Mouse (Mus musculus) neural tube, embryonic 11.5 days (tissue): Measurements from ENCODE around the gene Cyp2j13. TPM values are rescaled to one million over a fixed set of nuclear protein-coding genes. Genes with fewer than 3 reads are reported as not detected.
A peak's percentile ranks its signal among the peaks of the same experiment; 100 is the strongest.
"Not testable (repeated sequence)": the region's sequence is repeated elsewhere in the genome, so short reads cannot be mapped to it uniquely, and the experiment has no call there.

Experiments
- ATAC-seq: fragments of 200-750 bp; cut with Nextera tagmentation; 2 replicates; pipeline ENCODE4 v1.8.0; 2017; ENCODE audit warnings: moderate number of reproducible peaks, mild to moderate bottlenecking, moderate TSS enrichment, moderate library complexity; ENCODE audit not compliant: insufficient read depth, low FRiP score, low TSS enrichment
- DNase-seq: peaks from one replicate; pipeline ENCODE4 v3.0.0-alpha.2; 2015; ENCODE audit warnings: low spot score
- H3K27ac ChIP-seq: fragments of 300-500 bp; sonication (generic); 2 replicates; pipeline ENCODE4 v1.5.1; 2014; ENCODE audit warnings: low read depth, mild to moderate bottlenecking, low read length
- H3K27me3 ChIP-seq: fragments of 300-500 bp; sonication (generic); 2 replicates; pipeline ENCODE4 v1.6.1; 2014; ENCODE audit warnings: mild to moderate bottlenecking, low read length, mixed read lengths; ENCODE audit not compliant: control insufficient read depth, insufficient read depth
- H3K36me3 ChIP-seq: fragments of 300-500 bp; sonication (generic); 2 replicates; pipeline ENCODE4 v1.6.1; 2014; ENCODE audit warnings: mild to moderate bottlenecking, low read length, moderate library complexity, mixed read lengths; ENCODE audit not compliant: control insufficient read depth, insufficient read depth
- H3K4me1 ChIP-seq: fragments of 300-500 bp; sonication (generic); 2 replicates; pipeline ENCODE4 v1.6.1; 2014; ENCODE audit warnings: low read length, mixed read lengths; ENCODE audit not compliant: control insufficient read depth, insufficient read depth
- H3K4me2 ChIP-seq: fragments of 300-500 bp; sonication (generic); 2 replicates; pipeline ENCODE4 v1.6.1; 2014; ENCODE audit warnings: low read depth, mild to moderate bottlenecking, moderate library complexity
- H3K4me3 ChIP-seq: fragments of 300-500 bp; sonication (generic); 2 replicates; pipeline ENCODE4 v1.5.1; 2014; ENCODE audit warnings: low read depth, low read length
- H3K9ac ChIP-seq: fragments of 300-500 bp; sonication (generic); 2 replicates; pipeline ENCODE4 v1.6.1; 2014; ENCODE audit warnings: mild to moderate bottlenecking, low read length
- H3K9me3 ChIP-seq: fragments of 300-500 bp; sonication (generic); 2 replicates; pipeline ENCODE4 v1.6.1; 2016; ENCODE audit warnings: low read length; ENCODE audit not compliant: control insufficient read depth
- WGBS: fragments of 180-500 bp; shearing (Covaris S2); extraction: QIAGEN DNeasy Blood & Tissue Kit; methylation state at CpG from one replicate; pipeline ENCODE4 v1.1.7; 2014; 5-methylcytosine and 5-hydroxymethylcytosine counted together
- polyA plus RNA-seq: library from polyadenylated mRNA; unstranded; fragments of >200 nt; fragmentation: Nextera tagmentation; extraction: Ambion mirVana; gene quantifications from 2 replicates; pipeline ENCODE4 v1.2.1, GENCODE M21; 2014

Gene Cyp2j13
- polyA plus RNA-seq: not detected in 2 replicates

GRCm38 (mm10) chr4:96077261-96078125 is at the start of gene Cyp2j13:
Gene Cyp2j13, minus strand, starts transcription at chr4:96077546.
- no peaks in the 10 kb centered on the region for H3K4me1 ChIP-seq
- H3K4me2 ChIP-seq: peak within 1 kb of the TSS; percentile 36
- no peaks in the 10 kb centered on the region for H3K27me3 ChIP-seq
- ATAC-seq: peak; percentile 41; the same call in 1 of the 2 replicates
- peak; percentile 42 for DNase-seq
- no peaks in the 10 kb centered on the region for H3K36me3 ChIP-seq
- no peaks in the 10 kb centered on the region for H3K9me3 ChIP-seq
- H3K27ac ChIP-seq: no peak within 1 kb of the TSS
- no peak within 1 kb of the TSS for H3K4me3 ChIP-seq
- no peak within 1 kb of the TSS for H3K9ac ChIP-seq
- WGBS: 11% methylated on average over 20 of the region's 20 CpGs

- no peaks in the 10 kb centered on the region for H3K27me3 ChIP-seq
- H3K4me1 ChIP-seq: no peaks in the 10 kb centered on the region
- no peak overlapping the region for H3K9ac ChIP-seq
- no peak for ATAC-seq
- no peaks in the 10 kb centered on the region for H3K9me3 ChIP-seq
- no peak overlapping the region for H3K4me3 ChIP-seq
- 68% methylated on average over 2 of the region's 2 CpGs for WGBS
- no peak overlapping the region for H3K27ac ChIP-seq
- no peak overlapping the region for H3K4me2 ChIP-seq
- no peak for DNase-seq
- no peaks in the 10 kb centered on the region for H3K36me3 ChIP-seq
Observed at GRCm38 (mm10) chr4:96096841-96097240, 19.5 kb upstream of the Cyp2j13 start.

- H3K4me1 ChIP-seq: no peaks in the 10 kb centered on the region
- H3K4me2 ChIP-seq: no peak overlapping the region
- DNase-seq (no peak), ATAC-seq (no peak)
- no peaks in the 10 kb centered on the region for H3K9me3 ChIP-seq
- no peak overlapping the region for H3K9ac ChIP-seq
- H3K27ac ChIP-seq: no peak overlapping the region
- H3K4me3 ChIP-seq: no peak overlapping the region
- H3K36me3 ChIP-seq: no peaks in the 10 kb centered on the region
- H3K27me3 ChIP-seq: no peaks in the 10 kb centered on the region
Observed at GRCm38 (mm10) chr4:96091869-96092268, 14.5 kb upstream of the Cyp2j13 start.

GRCm38 (mm10) chr4:96089356-96090048 is 12.2 kb upstream of the Cyp2j13 start:
- H3K9me3 ChIP-seq, H3K4me2 ChIP-seq, H3K27me3 ChIP-seq, H3K9ac ChIP-seq, H3K27ac ChIP-seq, H3K36me3 ChIP-seq, H3K4me3 ChIP-seq, ATAC-seq, DNase-seq, H3K4me1 ChIP-seq: not testable (repeated sequence)
- WGBS: 66% methylated on average over 6 of the region's 6 CpGs

GRCm38 (mm10) chr4:96078308-96078707 is 962 bp upstream of the Cyp2j13 start:
- Histone ChIP-seq H3K9me3 (no peaks in the 10 kb centered on the region), H3K36me3 (no peaks in the 10 kb centered on the region), H3K4me1 (no peaks in the 10 kb centered on the region), H3K9ac (no peak overlapping the region), H3K27me3 (no peaks in the 10 kb centered on the region), H3K27ac (no peak overlapping the region), H3K4me3 (no peak overlapping the region), H3K4me2 (no peak overlapping the region)
- ATAC-seq (no peak), DNase-seq (no peak)

- Histone ChIP-seq H3K27me3 (no peaks in the 10 kb centered on the region), H3K36me3 (no peaks in the 10 kb centered on the region), H3K9ac (no peak overlapping the region), H3K9me3 (no peaks in the 10 kb centered on the region), H3K4me3 (no peak overlapping the region), H3K4me2 (no peak overlapping the region), H3K4me1 (no peaks in the 10 kb centered on the region), H3K27ac (no peak overlapping the region)
- DNase-seq: no peak
- no peak for ATAC-seq
- 82% methylated on average over 2 of the region's 2 CpGs for WGBS
Observed at GRCm38 (mm10) chr4:96062045-96062444, 15.3 kb downstream of the Cyp2j13 start.

GRCm38 (mm10) chr4:96060106-96060505 is 17.2 kb downstream of the Cyp2j13 start:
- Histone ChIP-seq H3K36me3 (no peaks in the 10 kb centered on the region), H3K9ac (no peak overlapping the region), H3K4me2 (no peak overlapping the region), H3K27ac (no peak overlapping the region), H3K9me3 (no peaks in the 10 kb centered on the region), H3K27me3 (no peaks in the 10 kb centered on the region), H3K4me3 (no peak overlapping the region), H3K4me1 (no peaks in the 10 kb centered on the region)
- 90% methylated on average over 2 of the region's 2 CpGs for WGBS
- DNase-seq: no peak
- ATAC-seq: no peak

GRCm38 (mm10) chr4:96028412-96028811 is 48.9 kb downstream of the Cyp2j13 start:
- no peak overlapping the region for H3K4me2 ChIP-seq
- no peak overlapping the region for H3K27ac ChIP-seq
- no peak overlapping the region for H3K4me3 ChIP-seq
- WGBS: 83% methylated on average over 1 of the region's 1 CpGs
- no peaks in the 10 kb centered on the region for H3K36me3 ChIP-seq
- no peak for ATAC-seq
- H3K27me3 ChIP-seq: no peaks in the 10 kb centered on the region
- DNase-seq: no peak
- no peaks in the 10 kb centered on the region for H3K4me1 ChIP-seq
- no peak overlapping the region for H3K9ac ChIP-seq
- H3K9me3 ChIP-seq: no peaks in the 10 kb centered on the region

- no peaks in the 10 kb centered on the region for H3K36me3 ChIP-seq
- H3K4me2 ChIP-seq: no peak overlapping the region
- ATAC-seq (no peak), DNase-seq (no peak)
- no peak overlapping the region for H3K4me3 ChIP-seq
- H3K27ac ChIP-seq: no peak overlapping the region
- no peaks in the 10 kb centered on the region for H3K27me3 ChIP-seq
- no peak overlapping the region for H3K9ac ChIP-seq
- no peaks in the 10 kb centered on the region for H3K9me3 ChIP-seq
- H3K4me1 ChIP-seq: no peaks in the 10 kb centered on the region
Observed at GRCm38 (mm10) chr4:96022803-96023202, 54.5 kb downstream of the Cyp2j13 start.
